Mouse (Mus musculus) cerebellum, adult 2 months (tissue): ENCODE measurements around the gene Kdm4c.

Experiments
- CTCF ChIP-seq: fragments of 200-500 bp; IDR thresholded peaks from 2 replicates; pipeline ENCODE4 v1.5.1; 2011; ENCODE audit warnings: low read depth, mild to moderate bottlenecking, control low read depth, low read length, moderate library complexity, borderline replicate concordance; ENCODE audit not compliant: insufficient read depth
- POLR2A ChIP-seq: fragments of 200-500 bp; IDR thresholded peaks from 2 replicates; pipeline ENCODE4 v1.6.1; 2011; ENCODE audit warnings: low read length, control low read depth, borderline replicate concordance; ENCODE audit not compliant: insufficient read depth

DNA sequence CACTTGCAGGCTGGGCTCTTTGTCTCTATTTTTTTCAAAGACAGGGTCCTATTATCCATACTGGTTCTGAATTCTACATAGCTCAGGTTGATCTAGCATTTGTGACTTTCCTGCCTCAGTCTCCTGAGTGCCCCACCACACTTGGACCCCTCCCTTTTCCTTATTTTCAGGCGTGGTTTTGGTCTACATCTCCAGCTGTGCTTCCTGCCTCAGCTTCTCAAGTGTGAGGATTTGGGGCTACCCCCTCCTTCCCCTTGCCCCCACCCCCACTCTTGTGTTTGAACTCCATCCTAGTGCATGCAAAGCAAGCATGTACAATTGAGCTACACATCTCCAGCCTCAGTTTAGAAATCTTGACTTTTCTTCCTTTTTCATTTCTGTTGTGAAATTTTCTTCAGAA, 16.2 kb downstream of the Kdm4c start:
- TF ChIP-seq CTCF (no peak), POLR2A (no peak)
